Mouse (Mus musculus) lung, postnatal 25 days (tissue): ENCODE measurements around the gene Lig3.

Experiments used
- DNase-seq: peaks from one replicate; pipeline ENCODE4 v3.0.0; 2022; ENCODE audit warnings: low spot score

The Lig3 gene

GRCm38 (mm10) chr11:82780983-82781903, at the start of gene Lig3:
TSS of gene Lig3 (plus strand) at chr11:82781108.
- DNase-seq = peak; percentile 96

DNA sequence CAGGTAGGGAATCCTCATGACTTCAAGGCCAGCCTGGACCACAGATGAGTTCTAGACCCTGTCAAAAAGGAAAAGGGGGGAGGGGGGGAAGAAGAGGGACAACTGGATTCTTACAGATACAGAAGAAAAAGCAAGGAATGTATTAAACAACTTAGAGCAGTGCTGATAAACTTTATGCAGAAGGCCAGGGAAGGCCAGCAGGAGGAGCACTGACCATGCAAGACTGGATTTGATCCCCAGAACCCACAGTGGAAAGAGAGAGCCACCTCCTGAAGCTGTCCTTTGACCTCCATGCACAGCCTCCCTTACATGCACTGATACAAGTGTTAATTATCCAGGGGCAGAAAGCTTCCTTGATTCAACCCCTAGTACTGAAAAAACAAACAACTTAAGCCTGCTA, 46.7 kb upstream of the Lig3 start:
- no peak for DNase-seq

- no peak for DNase-seq
Measured at GRCm38 (mm10) chr11:82739006-82739405, 41.9 kb upstream of the Lig3 start.

DNA sequence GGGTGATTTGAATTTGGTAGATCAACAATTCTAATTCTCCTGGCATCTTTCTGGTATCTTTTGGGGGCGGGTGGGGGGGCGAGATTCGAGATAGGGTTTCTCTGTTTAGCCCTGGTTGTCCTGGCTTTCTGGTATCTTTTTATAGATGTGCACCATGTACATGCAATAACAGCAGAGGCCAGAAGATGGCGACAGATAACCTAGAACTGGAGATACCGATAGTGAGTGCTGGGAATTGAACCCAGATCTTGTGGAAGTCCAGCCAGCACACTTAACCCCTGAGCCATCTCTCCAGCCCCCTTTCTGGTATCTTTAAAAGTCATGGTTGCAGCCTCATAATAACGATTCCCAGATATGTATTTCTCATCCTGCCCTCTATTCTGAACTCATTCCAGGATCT, 34.8 kb upstream of the Lig3 start:
- peak; percentile 42 for DNase-seq

DNA sequence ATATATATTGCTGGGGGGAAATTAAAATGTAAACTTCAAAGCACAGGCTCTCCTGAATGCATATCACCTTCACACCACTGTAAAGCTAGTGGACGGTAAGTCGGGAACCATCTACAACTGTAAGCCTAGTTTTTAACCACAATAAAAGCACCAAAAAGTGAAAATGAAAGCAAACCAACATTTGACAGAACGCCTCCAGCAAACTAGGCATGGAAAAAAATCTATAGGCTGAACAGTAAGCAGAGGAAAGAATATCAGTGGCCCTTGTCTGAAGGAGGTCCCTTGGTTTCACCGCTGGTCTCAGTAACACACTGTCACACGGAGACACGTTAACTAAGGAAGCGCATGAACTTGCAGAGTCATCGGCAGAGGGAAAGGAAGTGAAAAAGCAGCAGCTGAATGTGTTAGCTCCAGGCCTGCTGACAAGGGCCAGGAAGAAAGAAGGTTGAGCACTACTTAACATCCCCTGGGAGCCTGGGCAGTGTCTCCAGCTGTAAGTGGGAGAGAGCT, 34.0 kb upstream of the Lig3 start:
- peak; percentile 16 for DNase-seq

GRCm38 (mm10) chr11:82752349-82753115, 28.4 kb upstream of the Lig3 start:
- no peak for DNase-seq

DNA sequence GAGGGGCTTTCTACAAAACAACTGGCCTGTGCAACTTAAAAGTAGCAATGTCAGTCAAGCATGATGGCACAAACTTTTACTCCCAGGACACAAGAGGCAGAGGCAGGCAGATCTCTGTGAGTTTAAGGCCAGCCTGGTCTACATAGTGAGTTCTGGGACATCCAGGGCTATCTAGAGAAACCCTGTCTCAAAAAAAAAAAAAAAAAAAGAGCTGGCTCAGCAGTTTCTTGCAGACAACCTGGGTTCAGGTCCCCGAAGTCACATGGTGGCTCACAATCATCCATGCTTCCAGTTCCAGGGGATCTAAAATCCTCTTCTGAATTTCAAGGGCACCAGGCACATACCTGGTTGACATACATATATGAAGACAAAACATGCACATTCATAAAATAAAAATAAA, 25.0 kb upstream of the Lig3 start:
- DNase-seq = no peak

DNA sequence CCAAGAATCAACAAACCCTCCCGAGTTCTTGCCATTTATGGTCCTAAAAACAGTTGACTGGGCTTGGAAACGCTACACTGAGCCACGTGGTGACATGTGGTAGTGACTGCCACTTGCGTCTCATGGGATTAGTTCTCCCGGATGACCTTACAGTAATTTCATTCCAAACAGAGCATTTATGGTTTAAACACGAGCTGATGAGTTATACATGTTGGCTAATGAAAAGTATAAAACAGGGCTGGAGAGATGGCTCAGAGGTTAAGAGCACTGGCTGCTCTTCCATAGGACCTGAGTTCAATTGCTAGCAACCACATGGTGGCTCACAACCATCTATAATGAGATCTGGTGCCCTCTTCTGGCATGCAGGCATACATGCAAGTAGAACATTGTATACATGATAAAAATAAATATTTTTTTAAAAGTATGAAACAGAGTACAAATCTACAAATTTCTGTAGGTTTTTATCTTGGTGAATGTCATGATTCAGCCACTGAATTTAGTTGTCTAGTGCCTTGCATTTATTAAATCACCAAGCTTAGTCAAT, 18.6 kb upstream of the Lig3 start:
- no peak for DNase-seq

- no peak for DNase-seq
Measured at GRCm38 (mm10) chr11:82763261-82763660, 17.6 kb upstream of the Lig3 start.

- peak; percentile 93 for DNase-seq
Measured at GRCm38 (mm10) chr11:82763742-82764437, 17.0 kb upstream of the Lig3 start, which contains the start of the genes Cct6b and Zfp830. TSS of gene Cct6b (minus strand) at chr11:82764321. TSS of gene Zfp830 (plus strand) at chr11:82764345.

- DNase-seq = no peak
Measured at GRCm38 (mm10) chr11:82764438-82764924, 16.4 kb upstream of the Lig3 start.

- no peak for DNase-seq
Measured at GRCm38 (mm10) chr11:82780134-82780533, 774 bp upstream of the Lig3 start.

DNA sequence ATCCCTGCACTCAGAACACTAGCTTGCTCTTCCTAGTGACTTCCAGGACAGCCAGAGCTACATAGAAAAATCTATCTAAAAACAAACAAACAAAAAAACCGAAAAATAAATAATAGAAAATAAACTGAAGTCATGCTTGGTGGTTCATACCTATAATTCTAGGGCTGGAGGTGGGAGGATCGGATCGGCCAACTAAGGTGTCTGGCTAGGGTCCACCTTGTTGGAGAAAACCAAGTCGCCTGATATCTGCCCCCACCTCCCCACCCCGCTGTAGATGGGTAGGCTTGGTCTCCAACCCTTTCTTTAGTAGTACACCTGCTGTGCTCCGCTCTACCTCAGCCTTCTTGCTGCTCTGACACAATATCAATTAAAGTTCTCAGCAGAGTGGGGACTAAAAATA, 1.3 kb downstream of the Lig3 start:
- DNase-seq = no peak

GRCm38 (mm10) chr11:82783453-82783852, 2.5 kb downstream of the Lig3 start:
- no peak for DNase-seq

GRCm38 (mm10) chr11:82806656-82807055, 25.7 kb downstream of the Lig3 start:
- DNase-seq = no peak

DNA sequence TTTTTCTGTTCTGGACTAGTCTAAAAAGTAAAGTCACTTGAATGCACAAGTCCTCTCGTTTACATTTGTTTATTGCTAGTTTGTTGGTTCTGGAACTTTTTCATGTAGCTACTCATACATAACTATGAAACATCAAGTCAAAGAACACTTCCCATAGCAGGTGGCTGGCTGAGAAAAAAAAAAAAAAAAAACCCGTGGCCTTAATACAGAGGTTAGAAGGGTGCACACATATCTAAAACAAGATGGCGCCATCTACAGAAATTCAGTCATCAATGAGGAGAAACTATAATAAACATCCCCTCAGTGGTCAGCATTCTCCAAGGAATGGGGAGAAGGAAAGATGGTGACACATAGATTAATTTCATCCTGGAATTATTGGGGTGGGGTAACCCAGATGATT, 26.5 kb downstream of the Lig3 start:
- DNase-seq = no peak

- no peak for DNase-seq
Measured at GRCm38 (mm10) chr11:82808485-82808884, 27.6 kb downstream of the Lig3 start.

GRCm38 (mm10) chr11:82819350-82819749, 38.4 kb downstream of the Lig3 start:
- peak; percentile 44 for DNase-seq

- no peak for DNase-seq
Measured at GRCm38 (mm10) chr11:82820788-82821456, 40.0 kb downstream of the Lig3 start.

DNA sequence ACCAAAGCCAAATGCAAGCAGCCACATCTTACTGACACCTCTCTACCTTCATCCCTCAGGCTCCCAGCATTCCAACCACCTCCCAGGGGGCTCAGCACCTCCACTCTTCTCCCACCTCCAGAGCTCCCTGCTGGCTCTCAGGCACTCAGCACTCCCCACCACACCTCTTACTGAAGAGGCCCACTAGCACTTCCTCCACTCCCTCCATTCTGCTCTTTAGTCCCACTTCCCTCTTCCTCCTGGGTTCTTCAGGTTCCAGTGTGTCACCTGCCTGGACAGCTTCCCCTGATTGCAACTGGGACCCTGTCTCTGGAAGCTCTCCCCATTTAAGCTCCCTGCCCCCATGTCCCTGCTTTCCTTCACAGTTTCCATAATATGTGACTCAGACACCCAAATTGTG, 45.9 kb downstream of the Lig3 start:
- no peak for DNase-seq
